Mouse (Mus musculus): ENCODE data around the gene Exosc2. TPM values are rescaled to one million over a fixed set of nuclear protein-coding genes. Genes with fewer than 3 reads are reported as not detected.

Exosc2 gene
- 11.2 TPM for polyA plus RNA-seq (2014; fragmentation: Illumina TruSeq; extraction: RNeasy Lipid Tissue Mini Kit (QIAGEN cat#74804); ENCODE audit: low read depth, low replicate concordance)

GRCm38 (mm10) chr2:31670551-31671035, at the start of gene Exosc2:
Gene Exosc2, plus strand, starts transcription at chr2:31670715.

GRCm38 (mm10) chr2:31639901-31640608, 30.5 kb upstream of the Exosc2 start, which contains the start of gene Prdm12:
Gene Prdm12, plus strand, starts transcription at chr2:31640037.

GRCm38 (mm10) chr2:31688074-31688925, 17.8 kb downstream of the Exosc2 start, which contains the start of gene Abl1:
Gene Abl1, plus strand, starts transcription at chr2:31688376.

Other genes starting within 250 kb of the Exosc2 start
- 106 TPM for gene Ass1, start 200.5 kb upstream of the Exosc2 start, polyA plus RNA-seq (2014; fragmentation: Illumina TruSeq; extraction: RNeasy Lipid Tissue Mini Kit (QIAGEN cat#74804); ENCODE audit: low read depth, low replicate concordance)
- 25.4 TPM for gene Fubp3, start 98.1 kb upstream of the Exosc2 start, polyA plus RNA-seq (2014; fragmentation: Illumina TruSeq; extraction: RNeasy Lipid Tissue Mini Kit (QIAGEN cat#74804); ENCODE audit: low read depth, low replicate concordance)
- gene Prdm12, start 30.7 kb upstream of the Exosc2 start, polyA plus RNA-seq (2014; fragmentation: Illumina TruSeq; extraction: RNeasy Lipid Tissue Mini Kit (QIAGEN cat#74804); ENCODE audit: low read depth, low replicate concordance) = not detected
- gene Abl1, start 17.7 kb downstream of the Exosc2 start, polyA plus RNA-seq (2014; fragmentation: Illumina TruSeq; extraction: RNeasy Lipid Tissue Mini Kit (QIAGEN cat#74804); ENCODE audit: low read depth, low replicate concordance) = 24.1 TPM
- gene Qrfp, start 139.9 kb downstream of the Exosc2 start, polyA plus RNA-seq (2014; fragmentation: Illumina TruSeq; extraction: RNeasy Lipid Tissue Mini Kit (QIAGEN cat#74804); ENCODE audit: low read depth, low replicate concordance) = not detected
- gene Fibcd1, start 175.3 kb downstream of the Exosc2 start, polyA plus RNA-seq (2014; fragmentation: Illumina TruSeq; extraction: RNeasy Lipid Tissue Mini Kit (QIAGEN cat#74804); ENCODE audit: low read depth, low replicate concordance) = not detected
- gene Lamc3, start 216.6 kb downstream of the Exosc2 start, polyA plus RNA-seq (2014; fragmentation: Illumina TruSeq; extraction: RNeasy Lipid Tissue Mini Kit (QIAGEN cat#74804); ENCODE audit: low read depth, low replicate concordance) = 0.89 TPM